Mouse (Mus musculus) midbrain, embryonic 10.5 days (tissue): ENCODE data around the gene Erfe. TPM values are rescaled to one million over a fixed set of nuclear protein-coding genes. Genes with fewer than 3 reads are reported as not detected.

Experiments
- DNase-seq: peaks from one replicate; pipeline ENCODE4 v3.0.0-alpha.2; 2017; ENCODE audit warnings: low spot score
- H3K27ac ChIP-seq: fragments of 300-500 bp; sonication (generic); replicated peaks from 2 replicates; pipeline ENCODE4 v1.5.1; 2016; ENCODE audit warnings: mild to moderate bottlenecking
- H3K27me3 ChIP-seq: fragments of 300-500 bp; sonication (generic); 2 replicates; pipeline ENCODE4 v1.6.1; 2016; ENCODE audit warnings: low read depth, mild to moderate bottlenecking; ENCODE audit not compliant: poor library complexity, severe bottlenecking
- H3K36me3 ChIP-seq: fragments of 300-500 bp; sonication (generic); 2 replicates; pipeline ENCODE4 v1.6.1; 2016; ENCODE audit warnings: mild to moderate bottlenecking, moderate library complexity
- H3K4me1 ChIP-seq: fragments of 300-500 bp; sonication (generic); 2 replicates; pipeline ENCODE4 v1.6.1; 2016
- H3K4me3 ChIP-seq: fragments of 300-500 bp; sonication (generic); 2 replicates; pipeline ENCODE4 v1.5.1; 2016; ENCODE audit warnings: mild to moderate bottlenecking, moderate library complexity
- H3K9me3 ChIP-seq: fragments of 300-500 bp; sonication (generic); replicated peaks from 2 replicates; pipeline ENCODE4 v1.6.1; 2016; ENCODE audit warnings: mild to moderate bottlenecking
- whole genome bisulfite sequencing: fragments of 180-500 bp; shearing (Covaris S2); methylation state at CpG from one replicate; pipeline ENCODE4 v1.1.7; 2016; 5-methylcytosine and 5-hydroxymethylcytosine counted together
- polyA plus RNA-seq: library from polyadenylated mRNA; unstranded; fragments of >200 nt; fragmentation: Nextera tagmentation; extraction: Ambion mirVana; gene quantifications from 2 replicates; pipeline ENCODE4 v1.2.1, GENCODE M21; 2016

The Erfe gene
- polyA plus RNA-seq: 0.42 and 1.2 TPM in 2 replicates

GRCm38 (mm10) chr1:91366215-91367108, at the start of gene Erfe:
TSS of gene Erfe (plus strand) at chr1:91366430.
- WGBS: under 1% methylated on average over 67 of the region's 68 CpGs
- peak within 1 kb of the TSS; percentile 59 for H3K4me3 ChIP-seq
- H3K4me1 ChIP-seq: peaks cover 16% of the 10 kb centered on the region
- peaks cover 38% of the 10 kb centered on the region for H3K27me3 ChIP-seq
- H3K36me3 ChIP-seq: peaks cover 21% of the 10 kb centered on the region
- peak; percentile 77 for DNase-seq
- peak within 1 kb of the TSS; percentile 77 for H3K27ac ChIP-seq
- H3K9me3 ChIP-seq: peaks cover 19% of the 10 kb centered on the region; the same call in 1 of the 2 replicates

- Histone ChIP-seq H3K27ac (no peak overlapping the region), H3K4me1 (peaks cover 12% of the 10 kb centered on the region), H3K27me3 (no peaks in the 10 kb centered on the region), H3K9me3 (no peaks in the 10 kb centered on the region), H3K4me3 (no peak overlapping the region), H3K36me3 (peaks cover 6% of the 10 kb centered on the region; the same call in 1 of the 2 replicates)
- 84% methylated on average over 6 of the region's 6 CpGs for WGBS
- DNase-seq: no peak
These were observed 48.6 kb upstream of the Erfe start for GRCm38 (mm10) chr1:91317656-91318055.

- Histone ChIP-seq H3K9me3 (no peaks in the 10 kb centered on the region), H3K4me1 (peaks cover 7% of the 10 kb centered on the region; the same call in 1 of the 2 replicates), H3K27ac (no peak within 1 kb of the TSS), H3K4me3 (no peak within 1 kb of the TSS), H3K27me3 (no peaks in the 10 kb centered on the region), H3K36me3 (no peaks in the 10 kb centered on the region)
- DNase-seq: no peak
- 83% methylated on average over 19 of the region's 19 CpGs for WGBS
These were observed 44.3 kb upstream of the Erfe start, which contains the start of gene Espnl for GRCm38 (mm10) chr1:91321760-91322438. TSS of gene Espnl (plus strand) at chr1:91322075.

GRCm38 (mm10) chr1:91324646-91325045, 41.6 kb upstream of the Erfe start:
- Histone ChIP-seq H3K4me3 (no peak overlapping the region), H3K9me3 (no peaks in the 10 kb centered on the region), H3K27me3 (no peaks in the 10 kb centered on the region), H3K4me1 (peaks cover 7% of the 10 kb centered on the region; the same call in 1 of the 2 replicates), H3K36me3 (no peaks in the 10 kb centered on the region), H3K27ac (no peak overlapping the region)
- WGBS: 81% methylated on average over 2 of the region's 2 CpGs
- DNase-seq: no peak

DNA sequence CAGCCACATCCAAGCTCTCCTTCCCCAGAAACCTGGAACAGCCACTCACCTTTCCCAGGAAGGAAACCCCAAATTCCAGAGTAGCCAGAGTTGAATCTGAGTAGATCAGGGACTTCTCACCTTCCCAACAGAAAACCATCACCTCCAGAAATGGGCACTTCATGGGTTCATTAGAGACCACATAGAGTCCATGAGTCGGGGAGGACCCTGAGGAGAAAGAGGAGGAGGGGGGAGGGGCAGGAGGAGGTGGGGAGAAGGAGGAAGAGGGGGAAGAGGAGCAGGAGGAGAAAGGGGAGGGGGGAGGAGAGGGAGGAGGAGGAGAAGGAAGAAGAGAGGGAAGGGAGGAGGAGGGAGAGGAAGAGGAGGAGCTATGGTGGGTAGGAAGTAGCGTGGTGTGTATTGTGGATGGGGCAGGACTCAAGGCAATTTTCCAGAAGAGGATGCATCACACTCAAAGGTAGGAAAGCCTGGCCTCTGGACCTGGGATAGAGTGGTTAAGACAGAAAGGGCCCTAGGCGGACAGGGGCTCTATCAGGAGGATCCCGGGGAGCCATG, 40.7 kb upstream of the Erfe start:
- H3K9me3 ChIP-seq: no peaks in the 10 kb centered on the region
- no peaks in the 10 kb centered on the region for H3K27me3 ChIP-seq
- no peaks in the 10 kb centered on the region for H3K36me3 ChIP-seq
- H3K27ac ChIP-seq: no peak overlapping the region
- no peak overlapping the region for H3K4me3 ChIP-seq
- WGBS: 78% methylated on average over 4 of the region's 4 CpGs
- no peak for DNase-seq
- peaks cover 7% of the 10 kb centered on the region; the same call in 1 of the 2 replicates for H3K4me1 ChIP-seq

DNA sequence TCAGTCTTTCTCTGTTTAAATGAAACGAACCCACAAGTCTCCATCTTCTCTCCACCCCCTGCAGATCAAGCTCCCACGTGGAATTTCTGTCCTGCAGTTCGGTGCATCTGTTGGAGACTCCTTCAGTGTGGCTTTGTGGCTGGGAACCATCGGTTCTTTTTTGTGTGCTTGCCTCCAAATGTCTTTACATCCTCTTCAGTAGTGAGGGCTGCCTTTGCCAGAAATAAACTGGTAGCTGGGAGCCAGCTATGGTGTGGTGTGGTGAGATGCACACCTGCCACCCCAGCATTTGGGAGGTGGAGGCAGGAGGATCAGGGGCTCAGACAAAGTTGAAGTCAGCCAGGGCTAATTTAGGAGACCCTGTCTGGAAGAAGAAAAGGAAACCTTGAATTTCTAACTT, 34.1 kb upstream of the Erfe start:
- Histone ChIP-seq H3K4me1 (no peaks in the 10 kb centered on the region), H3K27ac (no peak overlapping the region), H3K36me3 (no peaks in the 10 kb centered on the region), H3K4me3 (no peak overlapping the region), H3K27me3 (no peaks in the 10 kb centered on the region), H3K9me3 (no peaks in the 10 kb centered on the region)
- WGBS: 63% methylated on average over 4 of the region's 4 CpGs
- DNase-seq: no peak

DNA sequence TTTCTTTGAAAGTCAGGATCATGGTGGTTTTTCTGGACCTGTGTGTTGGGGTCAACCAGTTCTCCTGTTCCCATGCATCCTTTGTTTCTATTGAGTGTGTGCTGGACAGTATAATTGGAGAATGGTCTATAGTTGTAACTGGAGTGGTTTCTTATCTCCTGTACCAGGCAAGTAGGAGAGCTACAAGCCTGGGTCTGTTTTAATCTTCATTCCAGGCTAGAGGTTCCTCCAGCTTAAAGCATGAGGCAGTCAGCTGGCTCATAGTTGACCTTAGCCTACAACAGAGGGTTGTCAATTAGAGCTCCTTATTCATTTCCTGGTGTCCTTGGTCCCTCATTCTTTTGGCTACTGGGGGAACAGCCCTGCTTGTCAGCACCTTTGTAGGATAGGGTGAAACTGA, 32.6 kb upstream of the Erfe start:
- H3K27ac ChIP-seq: no peak overlapping the region
- no peaks in the 10 kb centered on the region; the same call in 1 of the 2 replicates for H3K4me1 ChIP-seq
- H3K36me3 ChIP-seq: no peaks in the 10 kb centered on the region
- no peak overlapping the region for H3K4me3 ChIP-seq
- H3K9me3 ChIP-seq: no peaks in the 10 kb centered on the region
- DNase-seq: no peak
- H3K27me3 ChIP-seq: no peaks in the 10 kb centered on the region

DNA sequence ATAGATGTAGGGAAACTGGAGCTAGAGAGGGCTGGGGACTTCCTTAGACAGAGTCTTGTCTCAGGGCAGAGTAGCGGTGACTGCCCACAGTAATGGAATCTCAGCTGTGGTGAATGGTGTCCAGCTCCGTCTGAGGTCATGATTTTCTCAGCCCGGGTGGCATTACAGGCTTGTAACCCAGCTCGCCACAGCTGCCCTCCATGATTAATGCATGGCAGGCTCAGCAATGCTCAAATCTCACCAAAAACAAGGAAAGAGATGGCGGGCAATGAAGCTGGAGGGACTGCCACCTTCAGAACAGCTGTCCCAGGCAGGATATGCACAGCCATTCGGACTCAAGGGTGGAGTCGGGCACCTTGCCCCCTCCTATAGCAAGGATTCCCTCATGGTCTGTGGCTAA, 28.9 kb upstream of the Erfe start:
- WGBS: 92% methylated on average over 7 of the region's 7 CpGs
- Histone ChIP-seq H3K36me3 (no peaks in the 10 kb centered on the region), H3K4me1 (no peaks in the 10 kb centered on the region; the same call in 1 of the 2 replicates), H3K9me3 (no peaks in the 10 kb centered on the region), H3K27ac (no peak overlapping the region), H3K4me3 (no peak overlapping the region), H3K27me3 (peaks cover 12% of the 10 kb centered on the region)
- DNase-seq: no peak

GRCm38 (mm10) chr1:91344001-91344400, 22.2 kb upstream of the Erfe start:
- Histone ChIP-seq H3K36me3 (no peaks in the 10 kb centered on the region), H3K9me3 (no peaks in the 10 kb centered on the region), H3K27me3 (peaks cover 61% of the 10 kb centered on the region), H3K4me3 (no peak overlapping the region), H3K27ac (no peak overlapping the region), H3K4me1 (peaks cover 18% of the 10 kb centered on the region)
- DNase-seq: no peak
- WGBS: 82% methylated on average over 3 of the region's 3 CpGs

- Histone ChIP-seq H3K9me3 (no peaks in the 10 kb centered on the region), H3K36me3 (no peaks in the 10 kb centered on the region), H3K27me3 (peaks cover 61% of the 10 kb centered on the region), H3K4me1 (peaks cover 18% of the 10 kb centered on the region), H3K4me3 (peak overlapping the region; percentile 50), H3K27ac (peak overlapping the region; percentile 38; the same call in 1 of the 2 replicates)
- peak; percentile 41 for DNase-seq
- WGBS: 2% methylated on average over 68 of the region's 68 CpGs
These were observed 21.1 kb upstream of the Erfe start for GRCm38 (mm10) chr1:91344921-91345685.

DNA sequence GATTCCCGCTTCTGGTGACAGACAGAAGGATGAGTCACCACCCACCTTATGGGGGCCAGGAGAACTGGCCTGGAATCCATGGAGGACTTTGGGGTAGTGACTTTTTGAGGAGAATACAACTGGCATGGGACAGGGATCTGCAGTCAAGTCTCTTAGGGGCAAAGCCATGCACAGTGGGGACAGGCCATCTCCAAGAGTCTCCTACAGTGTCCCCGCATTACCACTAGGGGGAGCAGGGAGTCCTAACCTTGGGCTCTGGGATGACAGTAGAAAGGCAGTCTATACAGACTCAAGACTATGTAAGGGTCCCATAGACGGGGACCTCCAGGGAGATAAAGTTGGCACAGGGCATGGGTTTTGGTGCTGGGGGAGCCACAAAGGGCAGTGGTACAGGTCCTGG, 19.3 kb upstream of the Erfe start:
- no peaks in the 10 kb centered on the region for H3K9me3 ChIP-seq
- WGBS: 37% methylated on average over 3 of the region's 3 CpGs
- H3K27ac ChIP-seq: no peak overlapping the region
- peaks cover 53% of the 10 kb centered on the region for H3K27me3 ChIP-seq
- peak; percentile 76 for DNase-seq
- no peaks in the 10 kb centered on the region for H3K36me3 ChIP-seq
- no peak overlapping the region for H3K4me3 ChIP-seq
- peaks cover 27% of the 10 kb centered on the region for H3K4me1 ChIP-seq

GRCm38 (mm10) chr1:91350841-91351240, 15.4 kb upstream of the Erfe start, which contains the start of gene Klhl30:
TSS of gene Klhl30 (plus strand) at chr1:91351016.
- Histone ChIP-seq H3K27ac (no peak within 1 kb of the TSS), H3K4me1 (peaks cover 10% of the 10 kb centered on the region; the same call in 1 of the 2 replicates), H3K36me3 (no peaks in the 10 kb centered on the region), H3K27me3 (peaks cover 14% of the 10 kb centered on the region), H3K9me3 (no peaks in the 10 kb centered on the region), H3K4me3 (no peak within 1 kb of the TSS)
- 63% methylated on average over 4 of the region's 4 CpGs for WGBS
- DNase-seq: no peak
